Mouse (Mus musculus) neural tube, embryonic 15.5 days (tissue): ENCODE measurements around the gene Eps8l1. TPM values are rescaled to one million over a fixed set of nuclear protein-coding genes. Genes with fewer than 3 reads are reported as not detected.
"Not testable (repeated sequence)": the region's sequence is repeated elsewhere in the genome, so short reads cannot be mapped to it uniquely, and the experiment has no call there.

ENCODE experiments used
- ATAC-seq: fragments of 200-750 bp; cut with Nextera tagmentation; 2 replicates; pipeline ENCODE4 v1.8.0; 2017; ENCODE audit warnings: mild to moderate bottlenecking, moderate TSS enrichment, moderate library complexity; ENCODE audit not compliant: low FRiP score
- H3K27ac ChIP-seq: fragments of 300-500 bp; sonication (generic); replicated peaks from 2 replicates; pipeline ENCODE4 v1.5.1; 2015; ENCODE audit warnings: mild to moderate bottlenecking, inconsistent platforms
- H3K27me3 ChIP-seq: fragments of 300-500 bp; sonication (generic); replicated peaks from 2 replicates; pipeline ENCODE4 v1.6.1; 2015; ENCODE audit warnings: inconsistent platforms
- H3K36me3 ChIP-seq: fragments of 300-500 bp; sonication (generic); 2 replicates; pipeline ENCODE4 v1.6.1; 2015; ENCODE audit warnings: inconsistent platforms
- H3K4me1 ChIP-seq: fragments of 300-500 bp; sonication (generic); 2 replicates; pipeline ENCODE4 v1.6.1; 2015; ENCODE audit warnings: inconsistent platforms
- H3K4me2 ChIP-seq: fragments of 300-500 bp; sonication (generic); 2 replicates; pipeline ENCODE4 v1.6.1; 2015; ENCODE audit warnings: inconsistent platforms, mild to moderate bottlenecking, moderate library complexity
- H3K4me3 ChIP-seq: fragments of 300-500 bp; sonication (generic); replicated peaks from 2 replicates; pipeline ENCODE4 v1.5.1; 2015; ENCODE audit warnings: mild to moderate bottlenecking, inconsistent platforms
- H3K9ac ChIP-seq: fragments of 300-500 bp; sonication (generic); replicated peaks from 2 replicates; pipeline ENCODE4 v1.6.1; 2015; ENCODE audit warnings: mild to moderate bottlenecking, inconsistent platforms
- H3K9me3 ChIP-seq: fragments of 300-500 bp; sonication (generic); replicated peaks from 2 replicates; pipeline ENCODE4 v1.6.1; 2016; ENCODE audit warnings: inconsistent platforms
- WGBS: fragments of 180-500 bp; shearing (Covaris S2); methylation state at CpG from one replicate; pipeline ENCODE4 v1.1.7; 2015; ENCODE audit warnings: mixed read lengths; 5-methylcytosine and 5-hydroxymethylcytosine counted together
- polyA plus RNA-seq: library from polyadenylated mRNA; unstranded; fragments of >200 nt; fragmentation: Nextera tagmentation; extraction: Ambion mirVana; gene quantifications from 2 replicates; pipeline ENCODE4 v1.2.1, GENCODE M21; 2015

Gene Eps8l1
- polyA plus RNA-seq: 13.1 and 14.1 TPM in 2 replicates

DNA sequence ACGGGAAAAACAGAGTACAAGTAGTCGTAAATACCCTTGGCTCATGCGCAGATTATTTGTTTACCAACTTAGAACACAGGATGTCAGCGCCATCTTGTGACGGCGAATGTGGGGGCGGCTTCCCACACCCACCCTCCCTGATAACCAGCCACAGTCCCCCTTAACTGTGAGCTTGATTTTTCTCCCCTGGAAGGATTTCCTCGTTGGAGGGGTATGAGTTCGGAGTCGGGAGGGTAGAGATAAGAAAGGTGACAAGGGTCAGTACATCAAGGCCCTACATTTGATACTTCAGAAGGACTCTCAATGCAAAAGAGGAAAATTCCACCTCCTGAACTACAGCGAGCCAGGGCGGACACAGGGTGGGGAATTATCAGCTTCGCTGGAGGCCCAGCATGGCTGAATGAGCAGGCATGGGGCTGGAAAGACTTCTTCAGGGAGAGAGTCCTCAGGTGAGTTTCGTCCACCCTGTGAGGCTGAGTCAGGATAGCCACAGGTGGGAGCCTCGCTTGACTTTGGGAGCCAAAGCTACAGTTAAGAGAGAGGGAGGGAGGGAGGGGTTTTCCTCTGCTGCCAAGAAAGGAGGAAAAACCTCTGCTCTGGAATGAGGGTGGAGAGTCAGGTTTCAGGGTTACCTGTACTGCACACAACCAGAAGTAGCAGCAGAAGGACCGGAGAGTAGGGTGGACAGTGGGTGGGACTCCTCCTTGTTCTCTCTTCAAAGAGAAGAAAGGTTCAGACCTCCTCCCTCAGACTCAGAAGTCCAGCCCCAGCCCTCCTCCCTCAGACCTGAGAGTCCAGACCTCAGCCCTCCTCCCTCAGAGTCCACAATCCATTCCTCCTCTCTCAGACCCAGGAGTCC lies at the start of gene Eps8l1:
Eps8l1 (plus strand) TSS at position 99 of the 859 bp plus-strand sequence.
- Histone ChIP-seq H3K27ac (no peak within 1 kb of the TSS), H3K27me3 (no peaks in the 10 kb centered on the region; the same call in 1 of the 2 replicates), H3K4me3 (peak within 1 kb of the TSS; percentile 29), H3K4me2 (peak within 1 kb of the TSS; percentile 49), H3K4me1 (no peaks in the 10 kb centered on the region), H3K36me3 (no peaks in the 10 kb centered on the region), H3K9me3 (no peaks in the 10 kb centered on the region), H3K9ac (0 out of 2 replicates have a peak within 1 kb of the TSS, but pooled peaks have one; percentile 2)
- WGBS: 68% methylated on average over 14 of the region's 16 CpGs
- ATAC-seq: 0 out of 2 replicates have a peak, but pooled peaks have one; percentile 17

DNA sequence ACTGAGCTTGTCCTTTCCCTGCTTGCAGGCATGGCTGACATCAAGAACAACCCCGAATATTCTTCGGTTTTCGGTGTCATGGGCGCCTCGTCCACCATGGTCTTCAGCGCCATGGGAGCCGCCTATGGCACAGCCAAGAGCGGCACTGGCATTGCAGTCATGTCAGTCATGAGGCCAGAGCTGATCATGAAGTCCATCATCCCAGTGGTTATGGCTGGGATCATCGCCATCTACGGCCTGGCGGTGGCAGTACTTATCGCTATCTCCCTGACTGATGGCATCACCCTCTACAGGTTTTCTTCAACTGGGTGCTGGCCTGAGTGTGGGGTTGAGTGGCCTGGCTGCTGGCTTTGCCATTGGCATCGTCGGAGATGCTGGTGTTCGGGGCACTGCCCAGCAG lies 48.1 kb upstream of the Eps8l1 start:
- not testable (repeated sequence) for H3K27me3 ChIP-seq, ATAC-seq, H3K4me1 ChIP-seq, H3K27ac ChIP-seq, H3K9me3 ChIP-seq, H3K4me3 ChIP-seq, H3K9ac ChIP-seq, H3K36me3 ChIP-seq, H3K4me2 ChIP-seq
- WGBS: 96% methylated on average over 15 of the region's 15 CpGs

DNA sequence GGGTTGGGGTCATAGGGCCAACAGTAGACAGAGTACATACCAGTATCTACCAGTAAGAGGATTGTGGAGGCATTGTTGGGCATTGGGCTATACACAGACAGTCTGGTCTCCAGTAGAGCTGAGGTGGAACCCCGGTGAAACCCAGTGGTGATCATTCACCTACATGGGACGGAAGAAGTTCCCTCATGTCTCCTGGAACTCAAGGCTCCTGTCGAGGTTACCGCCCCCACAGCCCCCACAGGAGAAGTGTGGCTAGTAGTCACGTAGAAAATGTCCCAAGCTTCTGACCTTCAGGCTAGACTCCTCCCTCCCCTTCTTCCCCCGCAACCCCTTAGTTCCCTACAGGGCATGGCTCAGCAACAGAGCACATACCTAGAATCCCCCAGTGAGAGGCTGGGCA lies 40.8 kb upstream of the Eps8l1 start:
- H3K36me3 ChIP-seq: peaks cover 14% of the 10 kb centered on the region
- H3K4me3 ChIP-seq: no peak overlapping the region
- no peak overlapping the region for H3K9ac ChIP-seq
- no peaks in the 10 kb centered on the region for H3K27me3 ChIP-seq
- ATAC-seq: no peak
- H3K4me1 ChIP-seq: no peaks in the 10 kb centered on the region
- H3K4me2 ChIP-seq: no peak overlapping the region
- no peak overlapping the region for H3K27ac ChIP-seq
- 81% methylated on average over 6 of the region's 6 CpGs for WGBS
- H3K9me3 ChIP-seq: no peaks in the 10 kb centered on the region

DNA sequence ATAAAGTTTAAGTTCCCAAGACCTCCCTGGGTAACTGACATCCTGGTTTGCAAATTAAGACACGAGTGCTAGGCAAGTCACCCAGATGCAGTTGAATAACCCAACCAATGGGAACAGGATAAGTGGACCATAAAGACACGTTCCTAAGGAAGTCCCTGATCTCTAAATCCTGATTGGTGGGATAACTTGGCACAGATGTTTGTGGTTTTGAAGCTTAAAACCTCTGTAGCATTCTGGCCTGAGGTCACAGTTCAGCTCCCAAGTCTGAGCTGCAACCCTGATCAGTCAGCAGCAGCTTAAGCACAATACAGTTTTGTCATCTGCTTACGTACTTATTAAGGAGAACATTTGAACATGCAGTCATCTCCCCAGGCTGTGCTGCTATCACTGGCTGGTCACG lies 40.2 kb upstream of the Eps8l1 start:
- H3K4me3 ChIP-seq: no peak overlapping the region
- 70% methylated on average over 4 of the region's 4 CpGs for WGBS
- no peak overlapping the region for H3K27ac ChIP-seq
- H3K9me3 ChIP-seq: no peaks in the 10 kb centered on the region
- H3K4me1 ChIP-seq: no peaks in the 10 kb centered on the region
- H3K27me3 ChIP-seq: no peaks in the 10 kb centered on the region
- no peak overlapping the region for H3K4me2 ChIP-seq
- peaks cover 19% of the 10 kb centered on the region for H3K36me3 ChIP-seq
- no peak for ATAC-seq
- no peak overlapping the region for H3K9ac ChIP-seq

DNA sequence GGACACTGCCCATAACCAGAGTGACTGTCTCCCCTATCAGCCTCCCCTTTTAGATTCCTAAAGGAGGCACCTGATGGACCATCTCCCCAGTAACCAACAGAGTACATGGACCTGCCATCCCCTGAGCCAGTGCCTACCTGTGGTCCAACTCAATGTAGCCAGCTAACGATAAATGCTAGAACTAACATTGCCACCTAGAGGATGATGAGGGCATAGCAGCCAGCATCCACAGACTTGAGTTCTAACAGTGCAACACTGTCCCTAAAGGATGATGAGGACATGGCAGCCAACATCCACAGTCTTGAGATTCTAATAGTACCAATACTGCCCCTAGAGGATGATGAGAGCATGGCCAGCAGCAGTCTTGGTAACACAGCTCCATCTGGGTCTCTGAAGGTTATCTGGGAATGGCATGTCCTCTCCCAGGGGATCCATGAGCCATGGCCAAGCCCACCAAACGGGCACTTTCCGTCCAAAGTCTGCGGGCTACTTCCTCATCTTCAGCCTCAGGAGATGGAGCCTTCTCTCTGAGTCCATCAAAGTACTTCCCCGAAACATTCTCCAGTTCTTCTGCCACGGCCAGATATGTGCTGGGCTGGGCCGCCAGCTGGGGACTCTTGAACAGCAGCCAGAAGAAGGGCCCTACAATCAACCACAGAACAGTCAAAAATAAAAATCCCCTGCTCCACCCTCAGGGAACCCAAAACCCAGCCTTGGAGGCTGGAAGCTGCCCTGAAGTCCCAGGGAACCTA lies 33.1 kb upstream of the Eps8l1 start:
- H3K9me3 ChIP-seq: no peaks in the 10 kb centered on the region
- no peak overlapping the region for H3K9ac ChIP-seq
- no peak overlapping the region for H3K4me2 ChIP-seq
- no peaks in the 10 kb centered on the region for H3K27me3 ChIP-seq
- peak; percentile 94 for ATAC-seq
- H3K4me3 ChIP-seq: no peak overlapping the region
- H3K4me1 ChIP-seq: no peaks in the 10 kb centered on the region; the same call in 1 of the 2 replicates
- H3K27ac ChIP-seq: no peak overlapping the region
- peaks cover 83% of the 10 kb centered on the region for H3K36me3 ChIP-seq
- WGBS: 76% methylated on average over 7 of the region's 7 CpGs

DNA sequence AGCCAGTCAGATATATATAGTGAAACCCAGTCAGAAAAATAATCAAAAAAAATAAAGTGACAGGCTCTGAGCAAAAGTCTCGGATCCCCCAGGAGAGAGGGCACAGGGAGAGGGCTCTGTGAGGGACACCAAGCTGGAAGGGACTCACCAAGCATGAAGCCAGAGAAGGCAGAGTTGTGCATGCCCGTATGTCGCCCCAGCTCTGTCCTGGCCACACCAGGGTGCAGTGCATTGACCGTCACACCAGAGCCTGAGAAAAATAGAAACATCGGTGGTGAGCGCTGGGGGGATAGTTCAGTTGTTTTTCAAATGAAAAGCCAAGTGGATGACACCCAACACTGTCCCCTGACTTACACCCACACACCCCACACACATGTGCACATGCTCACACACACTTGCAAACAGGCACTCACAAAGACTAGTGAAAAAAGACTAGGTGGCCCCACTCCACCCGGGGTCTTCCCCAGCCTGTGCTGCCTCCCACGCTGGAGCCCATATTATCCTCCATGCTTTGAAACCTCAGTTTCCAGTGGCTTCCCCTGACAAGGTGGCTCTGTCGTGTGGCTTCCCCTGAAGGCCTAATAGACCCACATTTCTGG lies 30.1 kb upstream of the Eps8l1 start:
- no peaks in the 10 kb centered on the region for H3K27me3 ChIP-seq
- no peak overlapping the region for H3K4me3 ChIP-seq
- H3K9me3 ChIP-seq: no peaks in the 10 kb centered on the region
- H3K36me3 ChIP-seq: peaks cover 90% of the 10 kb centered on the region
- no peaks in the 10 kb centered on the region; the same call in 1 of the 2 replicates for H3K4me1 ChIP-seq
- no peak overlapping the region for H3K27ac ChIP-seq
- WGBS: 94% methylated on average over 9 of the region's 9 CpGs
- no peak overlapping the region for H3K9ac ChIP-seq
- no peak for ATAC-seq
- no peak overlapping the region for H3K4me2 ChIP-seq

DNA sequence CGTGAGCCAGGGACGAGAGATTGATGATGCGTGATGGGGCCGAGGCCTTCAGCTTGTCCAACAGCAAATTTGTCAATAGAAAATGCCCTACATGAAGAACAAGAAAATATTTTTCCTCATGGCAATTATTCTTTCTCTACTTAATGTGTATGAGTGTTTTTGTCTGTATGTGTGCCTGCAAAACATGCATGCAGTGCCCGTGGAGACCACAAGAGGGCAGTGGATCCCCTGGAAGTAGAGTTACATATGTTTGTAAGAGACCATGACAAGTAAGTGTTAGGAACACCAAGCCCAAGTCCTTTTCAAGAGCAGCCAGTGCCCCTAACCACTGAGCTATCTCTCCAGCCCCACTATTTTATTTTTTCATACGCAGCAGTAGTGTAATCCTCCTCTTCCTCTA lies 28.9 kb upstream of the Eps8l1 start:
- 84% methylated on average over 6 of the region's 6 CpGs for WGBS
- Histone ChIP-seq H3K36me3 (peaks cover 88% of the 10 kb centered on the region), H3K27me3 (no peaks in the 10 kb centered on the region), H3K4me1 (no peaks in the 10 kb centered on the region; the same call in 1 of the 2 replicates), H3K9me3 (no peaks in the 10 kb centered on the region), H3K9ac (no peak overlapping the region), H3K27ac (no peak overlapping the region), H3K4me3 (no peak overlapping the region), H3K4me2 (no peak overlapping the region)
- ATAC-seq: no peak

DNA sequence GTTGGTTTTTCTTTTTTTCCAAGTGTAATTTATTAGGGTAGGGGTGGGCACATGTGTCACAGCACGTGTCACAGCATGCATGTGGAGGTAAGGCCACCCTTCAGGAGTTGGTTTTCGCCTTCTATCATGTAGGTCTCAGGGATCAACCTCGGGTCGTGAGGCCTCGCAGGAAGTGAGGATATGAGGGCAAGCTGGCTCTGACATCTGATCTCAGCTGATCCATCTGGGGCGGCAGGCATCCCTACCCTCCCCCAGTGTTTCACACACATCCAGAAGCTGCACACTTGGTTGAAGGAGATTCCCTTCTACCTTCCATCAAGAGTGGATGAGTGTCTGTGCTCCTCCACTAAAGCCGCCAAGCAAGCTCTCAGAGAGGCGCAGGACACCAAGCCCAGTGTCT lies 28.4 kb upstream of the Eps8l1 start:
- Histone ChIP-seq H3K36me3 (peaks cover 87% of the 10 kb centered on the region), H3K27me3 (no peaks in the 10 kb centered on the region), H3K27ac (no peak overlapping the region), H3K4me2 (no peak overlapping the region), H3K9ac (no peak overlapping the region), H3K4me3 (no peak overlapping the region), H3K9me3 (no peaks in the 10 kb centered on the region), H3K4me1 (no peaks in the 10 kb centered on the region; the same call in 1 of the 2 replicates)
- WGBS: 93% methylated on average over 8 of the region's 8 CpGs
- ATAC-seq: no peak

DNA sequence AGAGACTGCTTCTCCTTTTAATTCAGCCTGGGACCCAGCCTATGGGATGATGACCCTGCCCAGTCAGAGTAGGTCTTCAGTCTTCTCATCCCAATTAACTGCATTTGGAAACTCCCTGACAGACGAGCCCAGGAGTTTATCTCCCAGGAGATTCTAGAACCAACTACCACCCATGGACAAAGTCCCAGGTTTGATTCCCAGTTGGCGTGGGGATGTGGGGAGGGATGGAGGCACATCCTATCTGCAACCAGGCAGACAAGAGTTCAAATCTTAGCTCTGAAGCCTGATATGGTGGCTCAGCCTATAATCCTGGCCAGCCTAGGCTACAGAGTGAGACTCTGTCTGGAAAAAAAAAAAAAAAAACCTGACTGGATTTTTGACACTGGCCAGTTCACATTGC lies 22.8 kb upstream of the Eps8l1 start:
- Histone ChIP-seq H3K9me3 (no peaks in the 10 kb centered on the region), H3K4me1 (no peaks in the 10 kb centered on the region), H3K4me3 (no peak overlapping the region), H3K27ac (no peak overlapping the region), H3K4me2 (no peak overlapping the region), H3K36me3 (peaks cover 81% of the 10 kb centered on the region), H3K27me3 (no peaks in the 10 kb centered on the region), H3K9ac (no peak overlapping the region)
- ATAC-seq: no peak
- WGBS: 96% methylated on average over 2 of the region's 2 CpGs

DNA sequence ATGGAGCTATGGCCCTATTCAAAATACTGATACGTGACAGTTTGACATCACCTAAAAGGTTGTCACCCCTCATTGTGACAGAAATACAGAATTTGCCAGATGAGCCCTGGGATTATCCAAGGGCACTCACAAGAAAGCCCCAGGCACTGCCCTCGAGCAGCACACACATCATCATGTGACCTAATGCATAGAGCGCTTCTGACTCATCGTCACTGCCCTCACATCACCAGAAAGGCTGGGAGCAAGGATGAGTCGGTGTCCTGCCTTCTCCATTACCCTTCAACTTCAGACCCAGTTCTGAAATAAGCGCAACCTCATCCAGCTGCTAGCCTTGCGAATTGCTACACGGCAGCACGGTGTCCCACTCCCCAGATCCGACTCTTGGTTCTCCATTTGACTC lies 19.9 kb upstream of the Eps8l1 start:
- Histone ChIP-seq H3K9me3 (no peaks in the 10 kb centered on the region), H3K27ac (no peak overlapping the region), H3K4me2 (no peak overlapping the region), H3K9ac (no peak overlapping the region), H3K4me3 (no peak overlapping the region), H3K27me3 (no peaks in the 10 kb centered on the region), H3K36me3 (peaks cover 67% of the 10 kb centered on the region), H3K4me1 (peaks cover 14% of the 10 kb centered on the region)
- ATAC-seq: no peak
- WGBS: 96% methylated on average over 10 of the region's 10 CpGs

DNA sequence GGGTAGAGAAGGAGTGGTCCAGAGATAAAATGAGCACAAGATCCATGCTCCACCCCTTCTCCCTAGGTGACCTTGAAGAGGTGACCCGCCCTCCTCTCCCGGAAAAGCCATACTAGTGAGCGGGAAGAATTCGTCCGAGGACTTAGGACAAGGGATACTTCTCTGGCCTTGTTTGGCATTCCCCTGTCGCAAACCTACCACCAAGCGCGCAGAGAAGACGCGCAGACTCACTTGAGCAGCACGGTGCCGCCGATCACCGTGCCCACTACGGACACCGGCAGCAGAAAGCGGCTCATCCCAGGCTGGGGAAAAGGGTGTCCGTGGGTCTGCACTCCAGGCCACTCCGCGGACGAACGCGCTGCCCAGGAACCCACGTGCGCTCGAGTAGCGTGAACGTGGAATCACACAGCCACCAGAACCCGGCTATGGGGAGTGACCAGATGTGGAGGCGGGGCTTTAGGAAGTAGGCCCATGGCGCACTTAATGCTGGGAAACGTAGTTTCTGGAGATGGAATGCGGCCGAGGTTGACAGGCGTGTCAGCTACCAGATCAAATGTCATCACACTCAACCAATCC lies 15.2 kb upstream of the Eps8l1 start, which contains the start of gene Rdh13:
Rdh13 (minus strand) TSS at position 434 of the 576 bp plus-strand sequence.
- Histone ChIP-seq H3K9ac (peak within 1 kb of the TSS; percentile 74), H3K4me3 (peak within 1 kb of the TSS; percentile 75), H3K27me3 (no peaks in the 10 kb centered on the region), H3K27ac (peak within 1 kb of the TSS; percentile 87), H3K9me3 (no peaks in the 10 kb centered on the region), H3K4me1 (peaks cover 18% of the 10 kb centered on the region), H3K4me2 (peak within 1 kb of the TSS; percentile 73), H3K36me3 (peaks cover 37% of the 10 kb centered on the region)
- ATAC-seq: peak; percentile 95
- under 1% methylated on average over 35 of the region's 35 CpGs for WGBS
